Comparison of ENCODE assay signal across 26 mouse cellular contexts in genomic region chr4:134586126-134586525, GRCm38 (mm10). TPM values are rescaled to one million over a fixed set of nuclear protein-coding genes. Genes with fewer than 3 reads are reported as not detected.
A peak's percentile ranks its signal among the peaks of the same experiment; 100 is the strongest.
DNase-seq lines count a peak whose midpoint lies in the region; ATAC-seq and TF ChIP-seq lines count a peak whose summit lies in the region.
"Had no signal": no experiment of that assay in that cellular context is flagged by ENCODE, and none has a peak within 500 bp of the region (broad histone marks: within the 10 kb centered on the region; RNA-seq: fewer than 3 reads in every experiment).

No protein-coding gene starts in this region.

- peak; percentile 26; the same call in 1 of the 2 replicates for ATAC-seq in granulocyte monocyte progenitor cell, adult 5-6 weeks (replicated peaks; ENCODE audit: poor library complexity, severe bottlenecking)
- ATAC-seq in megakaryocyte, adult 5-6 weeks (ENCODE audit: poor library complexity, severe bottlenecking): 0 out of 2 replicates have a peak, but pooled peaks have one; percentile 14
- ATAC-seq in kidney, embryonic 14.5 days (ENCODE audit: low FRiP score, low TSS enrichment): no peak
- ATAC-seq in hindbrain, embryonic 16.5 days: no peak
- ATAC-seq: activated CD4-positive, CD25-positive, alpha-beta regulatory T cell, adult 4 months; CD4-positive, CD25-positive, alpha-beta regulatory T cell, adult 4 months; forebrain, embryonic 13.5 days; forebrain, embryonic 15.5 days; forebrain, postnatal 0 days; Patski had no signal

- peaks cover 60% of the 10 kb centered on the region for H3K4me1 ChIP-seq in bone marrow macrophage, adult 2 months (ENCODE audit: control insufficient read depth, insufficient read depth, low read length)
- H3K4me1 ChIP-seq in kidney, embryonic 14.5 days (ENCODE audit: control insufficient read depth, insufficient read depth, low read length): no peaks in the 10 kb centered on the region
- H3K4me1 ChIP-seq in hindbrain, embryonic 16.5 days (ENCODE audit: control insufficient read depth, insufficient read depth, low read depth, low read length): peaks cover 11% of the 10 kb centered on the region
- H3K4me1 ChIP-seq: embryonic facial prominence, embryonic 12.5 days had no signal

- 89% methylated on average over 7 of the region's 7 CpGs for WGBS in kidney, embryonic 14.5 days
- 84% methylated on average over 7 of the region's 7 CpGs for WGBS in hindbrain, embryonic 16.5 days

- no peaks in the 10 kb centered on the region for H3K9me3 ChIP-seq in kidney, embryonic 14.5 days (ENCODE audit: control insufficient read depth, low read length)
- H3K9me3 ChIP-seq in hindbrain, embryonic 16.5 days (ENCODE audit: control insufficient read depth, low read length): no peaks in the 10 kb centered on the region
- H3K9me3 ChIP-seq: embryonic facial prominence, embryonic 10.5 days; embryonic facial prominence, embryonic 12.5 days; forebrain, embryonic 13.5 days; forebrain, embryonic 15.5 days; G1E had no signal

- H3K4me3 ChIP-seq in bone marrow macrophage, adult 2 months (ENCODE audit: insufficient read depth, low read length): no peak overlapping the region
- no peak overlapping the region for H3K4me3 ChIP-seq in kidney, embryonic 14.5 days (ENCODE audit: low read length)
- H3K4me3 ChIP-seq in hindbrain, embryonic 16.5 days (ENCODE audit: low read length): no peak overlapping the region
- H3K4me3 ChIP-seq: embryonic facial prominence, embryonic 10.5 days; embryonic facial prominence, embryonic 12.5 days; forebrain, embryonic 13.5 days; forebrain, embryonic 15.5 days had no signal

- H3K4me2 ChIP-seq in kidney, embryonic 14.5 days (replicated peaks; ENCODE audit: low read depth, low read length): no peak overlapping the region
- no peak overlapping the region for H3K4me2 ChIP-seq in hindbrain, embryonic 16.5 days (ENCODE audit: low read length)
- H3K4me2 ChIP-seq: embryonic facial prominence, embryonic 12.5 days; forebrain, embryonic 13.5 days; forebrain, embryonic 15.5 days had no signal

- peak overlapping the region; percentile 97 for H3K27ac ChIP-seq in bone marrow macrophage, adult 2 months (ENCODE audit: insufficient read depth, low read depth, low read length)
- H3K27ac ChIP-seq in kidney, embryonic 14.5 days (ENCODE audit: low read depth, low read length): no peak overlapping the region
- no peak overlapping the region for H3K27ac ChIP-seq in hindbrain, embryonic 16.5 days (ENCODE audit: low read depth, low read length)
- H3K27ac ChIP-seq: embryonic facial prominence, embryonic 10.5 days; embryonic facial prominence, embryonic 12.5 days; forebrain, embryonic 13.5 days; forebrain, embryonic 15.5 days had no signal

- TF ChIP-seq POLR2A in bone marrow macrophage, adult 2 months (IDR thresholded peaks at IDR 0.05; ENCODE audit: borderline replicate concordance, low read depth, low read length): no peak

- DNase-seq in 416B (ENCODE audit: low read depth): peak; percentile 80
- DNase-seq in layer of hippocampus, adult 9-10 months (ENCODE audit: low spot score): no peak
- DNase-seq in heart, adult 18-20 months: no peak
- DNase-seq: adrenal gland, adult 8-10 months; adrenal gland, postnatal 14 days; B cell, adult 2 months; cerebellum, adult 11-12 months; cerebellum, adult 2 months; cerebellum, adult 9-10 months; cerebellum, postnatal 10 days; cerebellum, postnatal 25 days; forebrain, postnatal 0 days had no signal

- no peaks in the 10 kb centered on the region for H3K27me3 ChIP-seq in kidney, embryonic 14.5 days (ENCODE audit: control insufficient read depth, insufficient read depth, low read length)
- no peaks in the 10 kb centered on the region for H3K27me3 ChIP-seq in hindbrain, embryonic 16.5 days (replicated peaks; ENCODE audit: control insufficient read depth, insufficient read depth, low read length)
- H3K27me3 ChIP-seq: CH12.LX; embryonic facial prominence, embryonic 12.5 days; forebrain, embryonic 13.5 days; forebrain, embryonic 15.5 days; Patski had no signal

- no peak for TF ChIP-seq CTCF in bone marrow macrophage, adult 2 months (IDR thresholded peaks at IDR 0.05; ENCODE audit: low read depth, low read length)

- no peak overlapping the region for H3K9ac ChIP-seq in kidney, embryonic 14.5 days (ENCODE audit: low read depth, low read length)
- no peak overlapping the region for H3K9ac ChIP-seq in hindbrain, embryonic 16.5 days (ENCODE audit: low read depth, low read length)
- H3K9ac ChIP-seq: embryonic facial prominence, embryonic 12.5 days; forebrain, embryonic 13.5 days; forebrain, embryonic 15.5 days; forebrain, postnatal 0 days had no signal

- no peaks in the 10 kb centered on the region for H3K36me3 ChIP-seq in kidney, embryonic 14.5 days (ENCODE audit: control insufficient read depth, insufficient read depth, low read length)
- H3K36me3 ChIP-seq in hindbrain, embryonic 16.5 days (ENCODE audit: control insufficient read depth, insufficient read depth, low read length): no peaks in the 10 kb centered on the region
- H3K36me3 ChIP-seq: embryonic facial prominence, embryonic 10.5 days; embryonic facial prominence, embryonic 12.5 days; forebrain, embryonic 15.5 days; G1E had no signal

RNA-seq across cellular contexts. Expression of gene Selenon, which starts 34.2 kb away (rescaled TPM):
- 28.4 and 33.3 TPM in 2 replicates for polyA plus RNA-seq in bone marrow macrophage, adult 2 months (2012; ENCODE audit: insufficient read depth, insufficient read length, missing spikeins)
- 32.4 and 32.8 TPM in 2 replicates for total RNA-seq in granulocyte monocyte progenitor cell, adult 5-6 weeks (2014; fragmentation: Nextera tagmentation)
- 3.2 and 6.9 TPM in 2 replicates for total RNA-seq in granulocyte monocyte progenitor cell, adult 5-6 weeks (2017)
- total RNA-seq in megakaryocyte, adult 5-6 weeks (2015): 24.9 and 25.4 TPM in 2 replicates
- 6.3 and 8.2 TPM in 2 replicates for total RNA-seq in megakaryocyte, adult 5-6 weeks (2017)
- 10 to 100 TPM; 16.8 to 17.0 TPM for total RNA-seq in heart, adult 18-20 months (2021)
- 15.6 and 19.5 TPM in 2 replicates for polyA plus RNA-seq in kidney, embryonic 14.5 days (2014; fragmentation: Nextera tagmentation; extraction: Ambion mirVana)
- polyA plus RNA-seq in hindbrain, embryonic 16.5 days (2015; fragmentation: Nextera tagmentation; extraction: Ambion mirVana): 6.7 and 7.0 TPM in 2 replicates
- polyA plus RNA-seq: G1E had no signal

RNA-seq across cellular contexts. Expression of gene Mtfr1l, which starts 50.9 kb away (rescaled TPM):
- 58.9 and 59.7 TPM in 2 replicates for polyA plus RNA-seq in bone marrow macrophage, adult 2 months (2012; ENCODE audit: insufficient read depth, insufficient read length, missing spikeins)
- total RNA-seq in granulocyte monocyte progenitor cell, adult 5-6 weeks (2014; fragmentation: Nextera tagmentation): 64.6 and 67.4 TPM in 2 replicates
- total RNA-seq in granulocyte monocyte progenitor cell, adult 5-6 weeks (2017): 52.0 and 54.8 TPM in 2 replicates
- total RNA-seq in megakaryocyte, adult 5-6 weeks (2015): 40.4 and 48.1 TPM in 2 replicates
- 33.6 and 38.3 TPM in 2 replicates for total RNA-seq in megakaryocyte, adult 5-6 weeks (2017)
- 100 to 1,000 TPM; 184 to 217 TPM for total RNA-seq in heart, adult 18-20 months (2021)
- polyA plus RNA-seq in kidney, embryonic 14.5 days (2014; fragmentation: Nextera tagmentation; extraction: Ambion mirVana): 114 and 130 TPM in 2 replicates
- 176 and 182 TPM in 2 replicates for polyA plus RNA-seq in hindbrain, embryonic 16.5 days (2015; fragmentation: Nextera tagmentation; extraction: Ambion mirVana)

Comparison
In these comparisons a context has a peak if more than half of its experiments do, and no peak if none do; other contexts are left out.
1. ATAC-seq: peak in granulocyte monocyte progenitor cell, adult 5-6 weeks (single experiment) and megakaryocyte, adult 5-6 weeks (single experiment); none in kidney, embryonic 14.5 days (single experiment) and hindbrain, embryonic 16.5 days (single experiment).